8 mouse cellular contexts compared by ENCODE assay signal in the genomic region with DNA sequence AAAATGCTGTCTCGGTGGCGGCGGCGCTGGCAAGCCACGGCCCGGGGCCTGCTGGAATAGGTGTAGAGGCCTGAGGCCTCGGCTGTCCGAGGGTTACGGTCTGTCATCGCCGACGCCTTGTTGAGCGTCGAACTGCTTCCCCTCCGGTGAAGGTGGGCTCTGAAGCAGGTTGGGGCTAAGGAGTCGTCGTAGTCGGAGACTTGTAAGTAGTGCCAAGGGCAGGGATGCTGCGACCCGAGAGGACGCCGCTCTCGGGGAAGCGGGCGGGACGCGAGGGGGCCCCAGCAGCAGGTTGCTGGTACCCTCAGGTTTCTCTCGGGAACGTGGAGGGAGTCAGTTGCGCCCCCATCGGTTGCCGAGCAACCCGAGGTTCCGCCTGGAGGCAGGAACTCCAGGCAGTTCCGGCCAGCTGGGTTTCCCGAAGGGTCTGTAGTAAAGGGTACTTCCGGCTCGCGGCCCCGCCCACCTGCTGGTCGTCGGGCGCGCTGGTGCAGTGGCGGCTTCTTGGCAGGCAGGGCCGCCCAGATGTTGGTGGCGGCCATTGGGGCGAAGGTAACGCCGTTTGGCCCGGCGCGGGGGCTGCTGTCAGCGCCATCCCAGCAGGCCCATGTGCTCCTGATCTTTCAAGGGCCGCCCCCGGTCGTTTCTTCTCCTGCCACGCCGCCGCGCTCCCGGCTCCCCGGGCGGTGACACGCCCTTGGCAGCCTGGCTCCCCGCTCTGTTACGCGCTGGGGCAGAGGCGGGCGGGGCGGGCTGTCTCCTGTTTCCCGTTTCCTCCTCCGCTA. TPM values are rescaled to one million over a fixed set of nuclear protein-coding genes. Genes with fewer than 3 reads are reported as not detected.
A peak's percentile ranks its signal among the peaks of the same experiment; 100 is the strongest.
DNase-seq lines count a peak whose midpoint lies in the region; ATAC-seq and TF ChIP-seq lines count a peak whose summit lies in the region.
"Not testable (repeated sequence)": the region's sequence is repeated elsewhere in the genome, so short reads cannot be mapped to it uniquely, and the experiment has no call there.

A gene (minus strand): TSS at position 699 of the 785 bp plus-strand sequence.

- WGBS in heart, embryonic 13.5 days, result under 1% methylated on average over 64 of the region's 73 CpGs
- under 1% methylated on average over 61 of the region's 73 CpGs for WGBS in liver, embryonic 11.5 days

- not testable (repeated sequence) for H3K27me3 ChIP-seq in C2C12 (ENCODE audit: control insufficient read depth, insufficient read depth, insufficient read length); heart, embryonic 13.5 days (replicated peaks); liver, embryonic 11.5 days (replicated peaks; ENCODE audit: control insufficient read depth, insufficient read depth, low read length); myocyte (ENCODE audit: control insufficient read depth, insufficient read depth, insufficient read length); splenic B cell, adult 2 months (ENCODE audit: control insufficient read depth, insufficient read depth, low read length, poor library complexity, severe bottlenecking)

- H3K27ac ChIP-seq in heart, embryonic 13.5 days (replicated peaks), result peak within 1 kb of the TSS; percentile 94
- H3K27ac ChIP-seq in liver, embryonic 11.5 days (ENCODE audit: low read depth, low read length), result 0 out of 2 replicates have a peak within 1 kb of the TSS, but pooled peaks have one; percentile 26

- not testable (repeated sequence) for H3K9me3 ChIP-seq in heart, embryonic 13.5 days; liver, embryonic 11.5 days (ENCODE audit: control insufficient read depth, low read length)

- peak within 1 kb of the TSS; percentile 54 for H3ac ChIP-seq in C2C12 (ENCODE audit: control insufficient read depth, insufficient read length, low read depth)
- not testable (repeated sequence) for H3ac ChIP-seq in myocyte (ENCODE audit: control insufficient read depth, insufficient read length)

- H3K36me3 ChIP-seq in C2C12 (ENCODE audit: control insufficient read depth, insufficient read depth); heart, embryonic 13.5 days; liver, embryonic 11.5 days (ENCODE audit: control insufficient read depth, insufficient read depth, low read length); myocyte (ENCODE audit: control insufficient read depth, insufficient read depth); splenic B cell, adult 2 months (ENCODE audit: control insufficient read depth, insufficient read depth, low read length, poor library complexity, severe bottlenecking): not testable (repeated sequence)

- ATAC-seq in heart, embryonic 13.5 days (ENCODE audit: extremely low read depth, insufficient number of reproducible peaks, low FRiP score, low TSS enrichment), result peak; percentile 93
- ATAC-seq in liver, embryonic 11.5 days (replicated peaks; ENCODE audit: low FRiP score), result peak; percentile 92

- not testable (repeated sequence) for H3K4me1 ChIP-seq in heart, embryonic 13.5 days; liver, embryonic 11.5 days (replicated peaks; ENCODE audit: control insufficient read depth, insufficient read depth, low read length)

- not testable (repeated sequence) for TF ChIP-seq CTCF in C2C12 (IDR thresholded peaks at IDR 0.05; ENCODE audit: control insufficient read depth, insufficient read depth, insufficient read length)

- peak; percentile 37 for TF ChIP-seq POLR2A in myocyte (IDR thresholded peaks at IDR 0.05; ENCODE audit: insufficient read length, low read depth)

- H3K79me2 ChIP-seq in C2C12 (ENCODE audit: control insufficient read depth, insufficient read depth); myocyte (ENCODE audit: control insufficient read depth, insufficient read depth): not testable (repeated sequence)

- H3K79me3 ChIP-seq in C2C12 (ENCODE audit: low read depth), result not testable (repeated sequence)

- peak within 1 kb of the TSS; percentile 67 for H3K4me2 ChIP-seq in heart, embryonic 13.5 days
- peak within 1 kb of the TSS; percentile 70 for H3K4me2 ChIP-seq in liver, embryonic 11.5 days
- peak within 1 kb of the TSS; percentile 97 for H3K4me2 ChIP-seq in myocyte (ENCODE audit: low read depth)

- peak within 1 kb of the TSS; percentile 84 for H3K9ac ChIP-seq in heart, embryonic 13.5 days
- H3K9ac ChIP-seq in liver, embryonic 11.5 days (ENCODE audit: low read depth, low read length), result peak within 1 kb of the TSS; percentile 69

- DNase-seq in brain, embryonic 18.5 days (ENCODE audit: low read depth, low spot score), result peak; percentile 51
- peak; percentile 35 for DNase-seq in fibroblast of lung, adult 2 months (ENCODE audit: low read depth)
- DNase-seq in kidney, postnatal 10 days, result peak; percentile 91
- DNase-seq in liver, embryonic 11.5 days (ENCODE audit: low spot score), result peak; percentile 88
- peak; percentile 58 for DNase-seq in splenic B cell, adult 2 months (ENCODE audit: low read depth, low spot score)

- H3K4me3 ChIP-seq in C2C12 (ENCODE audit: insufficient read depth, poor library complexity, severe bottlenecking), result peak within 1 kb of the TSS; percentile 32
- peak within 1 kb of the TSS; percentile 65 for H3K4me3 ChIP-seq in heart, embryonic 13.5 days
- peak within 1 kb of the TSS; percentile 64 for H3K4me3 ChIP-seq in liver, embryonic 11.5 days (ENCODE audit: low read depth, low read length)
- peak within 1 kb of the TSS; percentile 22 for H3K4me3 ChIP-seq in myocyte

TF ChIP-seq in myocyte, 11 proteins besides CTCF, POLR2A, EP300 and RAD21:
- TF ChIP-seq POLR2AphosphoS2 (IDR thresholded peaks at IDR 0.05; ENCODE audit: insufficient read length, low read depth), result peak; percentile 9
TF ChIP-seq in myocyte: peak in this region for 1; not testable (repeated sequence) for 10.

RNA-seq across cellular contexts. Expression of the gene that starts here (rescaled TPM):
- 11.5 TPM for polyA plus RNA-seq in C2C12 (2012; fragmentation: generic; extraction: Trizol)
- polyA plus RNA-seq in heart, embryonic 13.5 days (2015; fragmentation: Nextera tagmentation; extraction: Ambion mirVana), result 52.5 and 57.9 TPM in 2 replicates
- 28.1 and 29.6 TPM in 2 replicates for polyA plus RNA-seq in liver, embryonic 11.5 days (2014; fragmentation: Nextera tagmentation; extraction: Ambion mirVana)
- 19.8 TPM for polyA plus RNA-seq in myocyte (2012; fragmentation: generic; extraction: Trizol)

Comparison
In these comparisons a context has a peak if more than half of its experiments do, and no peak if none do; other contexts are left out.
1. Peak in every context shown above with its lines: DNase-seq, ATAC-seq, H3K4me3 ChIP-seq and H3K27ac ChIP-seq.
2. DNase-seq: peak in every context shown above with its lines; median percentile 91 in kidney, postnatal 10 days; 88 in liver, embryonic 11.5 days; 58 in splenic B cell, adult 2 months; 51 in brain, embryonic 18.5 days; 35 in fibroblast of lung, adult 2 months.